Mouse (Mus musculus) CH12.LX (cell line): ENCODE data around the gene Glra1.

Experiments used
- CTCF ChIP-seq, 2 experiments: IDR thresholded peaks in 1 of 2; conservative IDR thresholded peaks in 1 of 2; 2 replicates each; pipeline ENCODE4 v1.5.1; 2011 to 2012; ENCODE audit warnings: low read depth in 2 of 2, low read length in 2 of 2, improper control_type of control experiment in 1 of 2, inconsistent platforms in 1 of 2, mild to moderate bottlenecking in 1 of 2, moderate library complexity in 1 of 2
- E2F4 ChIP-seq: IDR thresholded peaks from 2 replicates; pipeline ENCODE4 v1.6.1; 2011; ENCODE audit warnings: low read depth, low read length, improper control_type of control experiment; ENCODE audit not compliant: insufficient replicate concordance
- GABPA ChIP-seq: IDR thresholded peaks from 2 replicates; pipeline ENCODE4 v1.6.1; 2012; ENCODE audit warnings: low read depth, low read length, improper control_type of control experiment, inconsistent platforms; ENCODE audit not compliant: insufficient replicate concordance
- POLR2A ChIP-seq: IDR thresholded peaks from 2 replicates; pipeline ENCODE4 v1.6.1; 2011; ENCODE audit warnings: low read depth, mild to moderate bottlenecking, improper control_type of control experiment, low read length
- RCOR1 ChIP-seq: conservative IDR thresholded peaks from 2 replicates; pipeline ENCODE4 v1.6.1; 2012; ENCODE audit warnings: low read depth, mild to moderate bottlenecking, inconsistent platforms, low read length, improper control_type of control experiment
- ZMIZ1 ChIP-seq: IDR thresholded peaks from 2 replicates; pipeline ENCODE4 v1.6.1; 2012; ENCODE audit warnings: low read depth, mild to moderate bottlenecking, inconsistent platforms, low read length, improper control_type of control experiment

DNA sequence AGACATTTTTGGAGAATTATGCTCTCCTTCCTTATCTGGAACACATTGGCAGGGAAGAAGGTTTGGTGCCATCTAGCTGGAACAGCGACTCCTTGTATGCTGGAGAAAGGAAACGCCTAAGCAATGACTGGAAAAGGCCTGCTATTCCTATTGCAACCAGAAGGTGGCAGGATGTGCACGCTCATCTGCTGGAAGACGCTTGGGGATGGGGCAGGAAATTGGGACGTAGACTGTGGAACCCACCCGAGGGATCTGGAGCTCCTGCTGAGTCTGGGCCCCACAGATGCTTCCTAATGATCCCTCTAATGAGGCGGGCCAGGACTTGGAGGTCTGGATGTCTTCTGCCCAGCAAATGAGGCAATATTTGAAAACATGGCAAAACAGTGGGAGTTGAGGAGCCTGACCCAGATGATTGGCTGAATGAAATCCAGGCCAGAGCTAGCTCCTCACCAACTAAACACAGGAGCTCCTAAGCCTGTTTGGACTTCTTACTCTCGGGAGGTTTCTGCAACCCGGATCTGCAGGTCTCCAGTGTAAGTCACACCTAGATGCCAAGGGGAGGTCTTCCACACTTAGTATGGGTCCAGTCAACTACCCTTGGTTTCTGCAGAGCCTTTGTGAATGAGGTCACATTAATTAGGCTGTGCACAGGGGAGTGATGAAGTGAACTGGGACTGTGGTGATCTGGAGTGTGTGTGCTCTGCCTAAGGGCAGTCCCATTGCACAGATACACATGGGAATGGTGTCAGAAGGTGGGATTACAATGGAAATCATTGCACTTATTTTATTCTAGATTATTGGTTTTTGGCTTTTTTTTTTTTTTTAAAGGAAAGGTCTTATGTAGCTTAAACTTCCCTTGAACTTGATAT, 89.0 kb downstream of the Glra1 start:
- TF ChIP-seq POLR2A: no peak
- TF ChIP-seq ZMIZ1: no peak
- no peak for TF ChIP-seq RCOR1
- no peak for TF ChIP-seq E2F4
- peak; percentile 21 to 73; a peak in 2 of 4 replicates for TF ChIP-seq CTCF (conservative IDR thresholded peaks at IDR 0.05 in 1 of 2, IDR thresholded peaks at IDR 0.05 in 1 of 2; ENCODE audit: low read depth in 2 of 2, low read length in 2 of 2)
- TF ChIP-seq GABPA: no peak
